Mouse (Mus musculus) urinary bladder, postnatal 14 days (tissue): ENCODE data around the gene Gm17660.
A peak's percentile ranks its signal among the peaks of the same experiment; 100 is the strongest.

ENCODE experiments used
- DNase-seq: peaks from one replicate; pipeline ENCODE4 v3.0.0; 2021; ENCODE audit warnings: low spot score

The Gm17660 gene

GRCm38 (mm10) chr5:104080736-104081135 lies 3.3 kb upstream of the Gm17660 start:
- DNase-seq: no peak

GRCm38 (mm10) chr5:104076361-104076760 lies 1.0 kb downstream of the Gm17660 start:
- DNase-seq: no peak

- peak; percentile 75 for DNase-seq
Observed at GRCm38 (mm10) chr5:104074388-104074787, 3.0 kb downstream of the Gm17660 start.

- DNase-seq: no peak
Observed at GRCm38 (mm10) chr5:104073602-104074001, 3.8 kb downstream of the Gm17660 start.

GRCm38 (mm10) chr5:104072272-104072886 lies 5.0 kb downstream of the Gm17660 start:
- DNase-seq: no peak

- DNase-seq: no peak
Observed at GRCm38 (mm10) chr5:104071048-104071447, 6.4 kb downstream of the Gm17660 start.

GRCm38 (mm10) chr5:104068751-104069150 lies 8.7 kb downstream of the Gm17660 start:
- no peak for DNase-seq

- DNase-seq: no peak
Observed at GRCm38 (mm10) chr5:104062773-104063551, 14.4 kb downstream of the Gm17660 start.

- peak; percentile 33 for DNase-seq
Observed at GRCm38 (mm10) chr5:104061936-104062772, 15.3 kb downstream of the Gm17660 start.

GRCm38 (mm10) chr5:104060429-104060828 lies 17.0 kb downstream of the Gm17660 start:
- no peak for DNase-seq

- DNase-seq: no peak
Observed at GRCm38 (mm10) chr5:104059628-104060027, 17.8 kb downstream of the Gm17660 start.

GRCm38 (mm10) chr5:104058021-104058420 lies 19.4 kb downstream of the Gm17660 start:
- peak; percentile 35 for DNase-seq

- DNase-seq: no peak
Observed at GRCm38 (mm10) chr5:104056295-104056694, 21.1 kb downstream of the Gm17660 start.

GRCm38 (mm10) chr5:104055816-104056215 lies 21.6 kb downstream of the Gm17660 start:
- DNase-seq: no peak

- DNase-seq: no peak
Observed at GRCm38 (mm10) chr5:104054938-104055337, 22.5 kb downstream of the Gm17660 start.

GRCm38 (mm10) chr5:104052956-104053355 lies 24.5 kb downstream of the Gm17660 start:
- no peak for DNase-seq

GRCm38 (mm10) chr5:104048139-104048538 lies 29.3 kb downstream of the Gm17660 start:
- DNase-seq: no peak

- no peak for DNase-seq
Observed at GRCm38 (mm10) chr5:104047200-104048105, 30.0 kb downstream of the Gm17660 start.

GRCm38 (mm10) chr5:104046256-104047199 lies 30.9 kb downstream of the Gm17660 start, which contains the start of gene Nudt9:
Gene Nudt9, plus strand, starts transcription at chr5:104046306.
- DNase-seq: peak; percentile 98

GRCm38 (mm10) chr5:104043704-104044103 lies 33.7 kb downstream of the Gm17660 start:
- no peak for DNase-seq
